Mouse (Mus musculus): Measurements from ENCODE around the gene Rftn1.

DNA sequence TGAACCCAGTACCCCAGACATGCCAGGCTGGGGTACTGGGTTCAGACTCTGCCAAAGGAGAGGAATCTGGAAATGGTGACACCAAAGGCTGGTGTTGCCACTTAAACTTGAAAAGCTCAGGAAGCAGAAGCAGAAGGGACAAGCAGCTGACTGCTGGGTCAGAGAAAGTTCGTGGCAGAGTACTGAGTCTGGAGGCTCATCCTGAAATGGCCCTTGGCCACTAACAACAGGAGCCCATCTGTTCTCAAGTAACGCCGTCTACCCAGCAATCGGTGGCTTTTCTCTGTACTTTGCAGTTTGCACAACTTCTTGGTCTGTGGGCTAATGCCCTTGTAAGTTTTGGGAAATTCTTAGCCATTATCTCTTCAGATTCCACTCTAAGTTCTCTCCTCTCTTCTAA is 60.1 kb downstream of the Rftn1 start:
- TF ChIP-seq POLR2A (IDR thresholded peaks at IDR 0.05; ENCODE audit: low read depth, low read length): no peak
- TF ChIP-seq CTCF (conservative IDR thresholded peaks at IDR 0.05; ENCODE audit: insufficient read depth, insufficient read length, low read depth, low read length): no peak
